Mouse (Mus musculus): ENCODE results near the gene Gm9844. TPM values are rescaled to one million over a fixed set of nuclear protein-coding genes. Genes with fewer than 3 reads are reported as not detected.
"Not testable (repeated sequence)": the region's sequence is repeated elsewhere in the genome, so short reads cannot be mapped to it uniquely, and the experiment has no call there.

Gene Gm9844
- polyA plus RNA-seq, 1 experiment from 2014 or later: 24.8 TPM

GRCm38 (mm10) chr7:24891241-24892124 lies 29.5 kb downstream of the Gm9844 start:
- Histone ChIP-seq H3K27me3 (no peaks in the 10 kb centered on the region), H3K36me3 (peaks cover 48% of the 10 kb centered on the region), H3K27ac (replicated peaks) (no peak overlapping the region), H3K9ac (replicated peaks) (no peak overlapping the region), H3K9me3 (no peaks in the 10 kb centered on the region), H3K4me2 (replicated peaks) (no peak overlapping the region), H3K4me1 (peaks cover 16% of the 10 kb centered on the region), H3K4me3 (no peak overlapping the region)
- WGBS: 80% methylated on average over 3 of the region's 3 CpGs
- ATAC-seq (ENCODE audit: low FRiP score, low read depth): no peak

- H3K36me3 ChIP-seq: peaks cover 42% of the 10 kb centered on the region
- H3K27me3 ChIP-seq: no peaks in the 10 kb centered on the region
- ATAC-seq (ENCODE audit: low FRiP score, low read depth): no peak
- H3K9ac ChIP-seq (replicated peaks): no peak overlapping the region
- H3K4me1 ChIP-seq: peaks cover 9% of the 10 kb centered on the region; the same call in 1 of the 2 replicates
- H3K27ac ChIP-seq (replicated peaks): no peak overlapping the region
- no peak overlapping the region for H3K4me3 ChIP-seq
- H3K9me3 ChIP-seq: no peaks in the 10 kb centered on the region
- WGBS: 69% methylated on average over 2 of the region's 2 CpGs
- H3K4me2 ChIP-seq (replicated peaks): no peak overlapping the region
Observed at GRCm38 (mm10) chr7:24892125-24892583, 30.1 kb downstream of the Gm9844 start.

DNA sequence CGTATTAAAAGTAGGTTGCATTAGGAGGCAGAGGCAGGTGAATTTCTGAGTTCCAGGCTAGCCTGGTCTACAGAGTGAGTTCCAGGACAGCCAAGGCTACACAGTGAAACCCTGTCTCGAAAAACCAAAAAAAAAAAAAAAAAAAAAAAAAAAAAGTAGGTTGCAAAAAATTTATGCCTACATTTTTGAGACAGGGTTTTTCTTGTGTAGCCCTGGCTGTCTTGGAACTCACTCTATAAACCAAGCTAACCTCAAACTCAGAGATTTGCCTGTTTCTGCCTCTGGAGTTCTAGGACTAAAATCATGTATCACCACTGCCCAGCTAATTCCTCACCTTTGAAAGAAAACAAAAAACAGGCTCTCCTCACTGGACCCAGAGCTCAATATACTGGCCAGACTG lies 33.7 kb downstream of the Gm9844 start:
- H3K36me3 ChIP-seq; H3K4me3 ChIP-seq; H3K4me1 ChIP-seq; H3K9me3 ChIP-seq; H3K27ac ChIP-seq (replicated peaks); ATAC-seq (ENCODE audit: low FRiP score, low read depth); H3K27me3 ChIP-seq; H3K4me2 ChIP-seq (replicated peaks); H3K9ac ChIP-seq (replicated peaks): not testable (repeated sequence)
- 89% methylated on average over 2 of the region's 2 CpGs for WGBS

DNA sequence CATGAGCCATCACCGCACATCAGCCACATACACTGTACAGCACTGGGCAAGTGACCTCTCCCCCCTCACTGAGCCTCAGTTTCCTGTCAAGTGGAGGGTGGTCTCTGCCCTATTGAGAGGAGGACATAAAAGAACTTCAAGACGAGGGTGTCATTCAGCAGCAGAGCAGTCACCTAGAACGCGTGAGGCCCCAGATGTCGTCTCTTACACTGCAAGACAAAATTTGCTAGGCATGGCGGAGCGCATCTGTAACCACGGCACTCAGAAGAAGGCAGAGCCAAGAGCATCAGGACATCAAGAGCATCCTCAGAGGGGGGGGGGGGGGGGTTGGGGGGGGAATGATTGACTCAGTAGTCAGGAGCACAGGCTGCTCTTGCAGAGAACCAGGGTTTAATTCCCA lies 34.3 kb downstream of the Gm9844 start:
- no peak overlapping the region for H3K4me3 ChIP-seq
- H3K9ac ChIP-seq (replicated peaks): no peak overlapping the region
- H3K27me3 ChIP-seq: no peaks in the 10 kb centered on the region
- no peaks in the 10 kb centered on the region for H3K4me1 ChIP-seq
- no peaks in the 10 kb centered on the region for H3K9me3 ChIP-seq
- no peak overlapping the region for H3K4me2 ChIP-seq (replicated peaks)
- 76% methylated on average over 8 of the region's 8 CpGs for WGBS
- H3K27ac ChIP-seq (replicated peaks): no peak overlapping the region
- ATAC-seq (ENCODE audit: low FRiP score, low read depth): no peak
- H3K36me3 ChIP-seq: 0 out of 2 replicates have a peak, but pooled peaks cover 2% of the 10 kb centered on the region

DNA sequence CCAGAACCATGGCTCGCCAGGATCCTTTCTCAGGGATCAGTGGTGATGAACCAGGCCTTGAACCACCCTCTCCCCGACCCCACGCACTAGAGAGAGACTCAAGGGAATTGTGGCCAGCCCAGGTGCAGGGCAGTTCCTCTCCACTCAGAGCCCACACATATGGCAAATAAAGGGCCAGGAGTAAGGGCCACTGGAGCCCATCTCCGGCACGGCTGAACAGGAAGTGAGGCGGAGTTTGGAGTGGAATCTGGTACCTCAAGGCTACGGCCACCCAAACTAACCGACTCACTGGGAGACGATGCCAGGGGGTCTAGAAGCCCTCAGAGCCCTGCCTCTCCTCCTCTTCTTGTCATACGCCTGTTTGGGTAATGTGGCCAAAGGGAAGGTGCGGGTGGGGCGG lies 35.2 kb downstream of the Gm9844 start, which contains the start of gene Cd79a:
Cd79a (plus strand) TSS at position 158 of the 400 bp plus-strand sequence.
- ATAC-seq (ENCODE audit: low FRiP score, low read depth): no peak
- no peaks in the 10 kb centered on the region for H3K27me3 ChIP-seq
- no peak within 1 kb of the TSS for H3K4me3 ChIP-seq
- H3K9ac ChIP-seq (replicated peaks): no peak within 1 kb of the TSS
- H3K9me3 ChIP-seq: no peaks in the 10 kb centered on the region
- H3K4me1 ChIP-seq: no peaks in the 10 kb centered on the region
- no peak within 1 kb of the TSS for H3K27ac ChIP-seq (replicated peaks)
- H3K4me2 ChIP-seq (replicated peaks): no peak within 1 kb of the TSS
- H3K36me3 ChIP-seq: no peaks in the 10 kb centered on the region
- WGBS: 84% methylated on average over 12 of the region's 12 CpGs

GRCm38 (mm10) chr7:24897959-24898358 lies 35.9 kb downstream of the Gm9844 start:
- Histone ChIP-seq H3K4me2 (replicated peaks) (no peak overlapping the region), H3K9me3 (no peaks in the 10 kb centered on the region), H3K4me1 (0 out of 2 replicates have a peak, but pooled peaks cover under 1% of the 10 kb centered on the region), H3K27ac (replicated peaks) (no peak overlapping the region), H3K9ac (replicated peaks) (no peak overlapping the region), H3K4me3 (no peak overlapping the region), H3K36me3 (no peaks in the 10 kb centered on the region), H3K27me3 (no peaks in the 10 kb centered on the region)
- ATAC-seq (ENCODE audit: low FRiP score, low read depth): no peak
- 80% methylated on average over 5 of the region's 5 CpGs for WGBS

DNA sequence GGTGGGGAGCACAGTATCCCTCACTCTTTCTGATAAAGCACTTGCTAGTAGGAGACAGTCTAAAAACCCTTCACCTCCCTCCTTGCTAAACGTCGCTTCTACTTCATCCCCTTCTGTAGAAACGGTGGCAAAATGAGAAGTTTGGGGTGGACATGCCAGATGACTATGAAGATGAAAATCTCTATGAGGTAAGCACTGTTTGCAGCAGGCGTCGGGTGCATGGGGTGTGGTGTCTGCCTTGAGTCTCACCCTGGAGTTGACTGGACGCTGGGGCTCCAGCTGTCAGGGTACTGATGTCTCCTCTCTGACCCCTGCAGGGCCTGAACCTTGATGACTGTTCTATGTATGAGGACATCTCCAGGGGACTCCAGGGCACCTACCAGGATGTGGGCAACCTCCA lies 39.1 kb downstream of the Gm9844 start:
- no peaks in the 10 kb centered on the region for H3K36me3 ChIP-seq
- no peak for ATAC-seq (ENCODE audit: low FRiP score, low read depth)
- no peaks in the 10 kb centered on the region for H3K9me3 ChIP-seq
- 80% methylated on average over 6 of the region's 6 CpGs for WGBS
- H3K9ac ChIP-seq (replicated peaks): no peak overlapping the region
- H3K4me2 ChIP-seq (replicated peaks): no peak overlapping the region
- no peaks in the 10 kb centered on the region for H3K27me3 ChIP-seq
- H3K27ac ChIP-seq (replicated peaks): no peak overlapping the region
- peaks cover 22% of the 10 kb centered on the region for H3K4me1 ChIP-seq
- H3K4me3 ChIP-seq: no peak overlapping the region

- H3K4me2 ChIP-seq (replicated peaks): no peak overlapping the region
- 82% methylated on average over 1 of the region's 1 CpGs for WGBS
- no peaks in the 10 kb centered on the region for H3K36me3 ChIP-seq
- H3K27me3 ChIP-seq: no peaks in the 10 kb centered on the region
- no peak overlapping the region for H3K4me3 ChIP-seq
- H3K9ac ChIP-seq (replicated peaks): no peak overlapping the region
- no peaks in the 10 kb centered on the region for H3K9me3 ChIP-seq
- no peak for ATAC-seq (ENCODE audit: low FRiP score, low read depth)
- peaks cover 25% of the 10 kb centered on the region for H3K4me1 ChIP-seq
- H3K27ac ChIP-seq (replicated peaks): peak overlapping the region; percentile 63; the same call in 1 of the 2 replicates
Observed at GRCm38 (mm10) chr7:24901842-24902241, 39.8 kb downstream of the Gm9844 start.

DNA sequence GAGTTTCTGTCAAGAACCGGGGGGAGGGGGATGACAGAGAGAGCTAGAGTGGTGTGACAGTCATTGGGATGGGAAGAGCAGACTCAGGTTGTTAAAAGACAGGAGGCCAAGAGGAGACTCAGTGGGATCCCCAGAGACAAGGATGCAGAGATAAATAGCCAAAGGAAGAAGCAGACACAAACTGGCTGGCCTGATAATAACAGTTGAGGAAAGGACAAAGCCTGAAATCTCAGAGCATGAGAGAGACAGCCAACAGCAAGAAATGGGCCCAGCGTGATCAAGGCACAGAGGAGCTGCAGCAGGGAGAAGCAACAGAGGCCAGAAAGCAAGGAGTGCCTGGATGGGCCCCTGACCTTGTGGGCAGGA lies 40.2 kb downstream of the Gm9844 start:
- Histone ChIP-seq H3K4me2 (replicated peaks) (peak overlapping the region; percentile 91), H3K27ac (replicated peaks) (peak overlapping the region; percentile 63), H3K4me1 (peaks cover 27% of the 10 kb centered on the region), H3K4me3 (peak overlapping the region; percentile 67), H3K9me3 (no peaks in the 10 kb centered on the region), H3K9ac (replicated peaks) (peak overlapping the region; percentile 79), H3K36me3 (no peaks in the 10 kb centered on the region), H3K27me3 (no peaks in the 10 kb centered on the region)
- 60% methylated on average over 2 of the region's 2 CpGs for WGBS
- no peak for ATAC-seq (ENCODE audit: low FRiP score, low read depth)

DNA sequence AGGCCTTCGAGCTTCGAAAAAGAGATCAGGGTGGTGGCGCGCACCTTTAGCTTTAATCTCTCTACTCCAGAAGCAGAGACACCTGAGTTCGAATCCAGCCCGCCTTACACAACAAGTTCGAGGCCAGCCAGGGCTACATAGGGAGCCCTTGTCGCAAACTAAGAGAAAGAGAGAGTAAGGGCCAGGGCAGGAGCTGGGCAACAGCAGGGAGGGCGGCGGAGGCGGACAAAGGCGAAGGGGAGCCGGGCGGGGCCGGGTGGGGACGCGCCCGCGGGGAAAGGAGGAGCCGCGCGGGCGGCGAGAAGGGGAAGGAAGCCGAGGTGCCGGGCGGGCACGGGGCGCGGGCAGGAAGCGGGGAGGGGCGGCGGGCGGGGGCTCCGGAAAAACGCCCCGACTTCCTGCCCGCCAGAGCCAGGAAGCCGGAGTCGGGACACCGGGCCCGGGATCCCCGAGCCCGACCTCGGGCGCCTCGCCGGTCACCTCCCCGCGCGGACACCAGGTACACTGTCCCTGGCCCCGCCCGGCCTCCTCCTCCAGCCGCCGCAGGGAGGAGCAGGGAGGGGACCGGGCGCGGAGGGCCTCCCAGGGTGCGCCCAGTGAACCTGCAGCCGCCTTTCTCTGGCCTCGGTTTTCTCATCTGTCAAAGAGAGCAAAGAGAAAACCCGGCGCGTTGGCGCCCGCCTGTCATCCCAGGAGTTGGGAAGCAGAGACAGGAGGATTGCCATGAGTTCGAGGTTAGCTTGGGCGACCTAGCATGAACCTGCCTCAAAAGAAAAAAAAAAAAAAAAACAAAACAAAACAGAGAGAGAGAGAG lies 40.8 kb downstream of the Gm9844 start, which contains the start of gene Arhgef1:
Arhgef1 (plus strand) TSS at position 283 of the 814 bp plus-strand sequence.
- Histone ChIP-seq H3K9ac (replicated peaks) (peak within 1 kb of the TSS; percentile 79), H3K4me3 (peak within 1 kb of the TSS; percentile 67), H3K36me3 (no peaks in the 10 kb centered on the region), H3K27me3 (no peaks in the 10 kb centered on the region), H3K4me1 (peaks cover 27% of the 10 kb centered on the region), H3K4me2 (replicated peaks) (peak within 1 kb of the TSS; percentile 91), H3K9me3 (no peaks in the 10 kb centered on the region), H3K27ac (replicated peaks) (peak within 1 kb of the TSS; percentile 63)
- no peak for ATAC-seq (ENCODE audit: low FRiP score, low read depth)
- WGBS: 5% methylated on average over 64 of the region's 68 CpGs

- peak overlapping the region; percentile 91 for H3K4me2 ChIP-seq (replicated peaks)
- 0 out of 2 replicates have a peak, but pooled peaks cover 5% of the 10 kb centered on the region for H3K36me3 ChIP-seq
- ATAC-seq (ENCODE audit: low FRiP score, low read depth): no peak
- no peaks in the 10 kb centered on the region for H3K9me3 ChIP-seq
- H3K9ac ChIP-seq (replicated peaks): no peak overlapping the region; the same call in 1 of the 2 replicates
- 40% methylated on average over 10 of the region's 10 CpGs for WGBS
- H3K27me3 ChIP-seq: no peaks in the 10 kb centered on the region
- H3K4me1 ChIP-seq: peaks cover 27% of the 10 kb centered on the region
- H3K27ac ChIP-seq (replicated peaks): no peak overlapping the region
- H3K4me3 ChIP-seq: peak overlapping the region; percentile 67
Observed at GRCm38 (mm10) chr7:24903444-24903825, 41.4 kb downstream of the Gm9844 start.

GRCm38 (mm10) chr7:24904070-24904483 lies 42.1 kb downstream of the Gm9844 start:
- ATAC-seq (ENCODE audit: low FRiP score, low read depth): peak; percentile 97
- H3K9me3 ChIP-seq: no peaks in the 10 kb centered on the region
- no peaks in the 10 kb centered on the region for H3K27me3 ChIP-seq
- 0 out of 2 replicates have a peak, but pooled peaks cover 12% of the 10 kb centered on the region for H3K36me3 ChIP-seq
- H3K9ac ChIP-seq (replicated peaks): peak overlapping the region; percentile 83
- WGBS: 1% methylated on average over 30 of the region's 30 CpGs
- H3K4me1 ChIP-seq: peaks cover 27% of the 10 kb centered on the region
- peak overlapping the region; percentile 67 for H3K4me3 ChIP-seq
- peak overlapping the region; percentile 68 for H3K27ac ChIP-seq (replicated peaks)
- peak overlapping the region; percentile 91 for H3K4me2 ChIP-seq (replicated peaks)
